Mouse (Mus musculus): ENCODE data around the gene Mfsd14a. TPM values are rescaled to one million over a fixed set of nuclear protein-coding genes. Genes with fewer than 3 reads are reported as not detected.

Mfsd14a gene
- total RNA-seq, 2 experiments from 2014 or later: 15.9 to 18.4 TPM

- no peak for DNase-seq
Observed at GRCm38 (mm10) chr3:116601005-116601404, 61.5 kb downstream of the Mfsd14a start.

- no peak for DNase-seq
Observed at GRCm38 (mm10) chr3:116599705-116600104, 62.8 kb downstream of the Mfsd14a start.

GRCm38 (mm10) chr3:116595603-116595991 lies 66.9 kb downstream of the Mfsd14a start:
- DNase-seq: no peak

- peak; percentile 98 to 100 for DNase-seq
Observed at GRCm38 (mm10) chr3:116594728-116595602, 67.5 kb downstream of the Mfsd14a start, which contains the start of gene Sass6. TSS of gene Sass6 (plus strand) at chr3:116594982.

- DNase-seq: no peak
Observed at GRCm38 (mm10) chr3:116594076-116594727, 68.3 kb downstream of the Mfsd14a start.

- DNase-seq: no peak
Observed at GRCm38 (mm10) chr3:116582201-116582600, 80.3 kb downstream of the Mfsd14a start.

Other genes with a start within 250 kb of the Mfsd14a start
- gene Cdc14a, start 238.6 kb downstream of the Mfsd14a start, total RNA-seq (2021): 1 to 10 TPM; 2.6 to 3.9 TPM
- 10 to 100 TPM; 19.9 to 22.7 TPM for gene Rtca, start 154.5 kb downstream of the Mfsd14a start, total RNA-seq (2021)
- 10 to 100 TPM; 51.0 to 54.6 TPM for gene Dbt, start 149.6 kb downstream of the Mfsd14a start, total RNA-seq (2021)
- 10 to 100 TPM; 75.5 to 77.6 TPM for gene Lrrc39, start 99.7 kb downstream of the Mfsd14a start, total RNA-seq (2021)
- gene Sass6, start 67.7 kb downstream of the Mfsd14a start, total RNA-seq (2021): 1 to 10 TPM; 1.6 to 2.2 TPM
- 1 to 10 TPM; 4.8 to 5.3 TPM for gene Trmt13, start 48.1 kb downstream of the Mfsd14a start, total RNA-seq (2021)
- not detected for gene Gm43191, start 18.6 kb upstream of the Mfsd14a start, total RNA-seq (2021)
- gene Slc35a3, start 50.2 kb upstream of the Mfsd14a start, total RNA-seq (2021): 10 to 100 TPM; 10.7 to 11.1 TPM
- gene Agl, start 145.5 kb upstream of the Mfsd14a start, total RNA-seq (2021): 100 to 1,000 TPM; 189 to 193 TPM
- gene Frrs1, start 196.8 kb upstream of the Mfsd14a start, total RNA-seq (2021): 1 to 10 TPM; 2.6 to 4.8 TPM

Data from heart, adult 18-20 months (tissue).